Mouse (Mus musculus): ENCODE results near the gene Ell.

Ell gene

DNA sequence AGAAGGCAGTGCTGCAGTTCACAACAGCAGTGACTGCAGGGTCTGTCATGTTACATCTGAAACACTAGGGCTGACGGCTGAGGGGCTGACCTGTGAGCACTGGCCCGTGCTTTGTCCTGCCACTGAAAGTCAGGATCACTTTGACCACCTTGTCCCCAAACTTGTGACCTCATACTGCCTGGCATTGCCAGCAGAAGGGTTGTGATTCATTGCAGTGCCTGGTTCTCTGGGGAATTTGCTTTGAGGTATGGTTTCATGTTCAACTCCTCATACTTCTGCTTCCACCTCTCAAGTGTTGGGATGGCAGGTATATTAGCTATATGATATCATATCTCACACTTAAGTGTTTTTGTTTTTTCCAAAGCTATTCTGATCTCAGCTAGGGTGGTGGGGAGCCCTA lies 3.6 kb upstream of the Ell start:
- in situ Hi-C loops (cut with MboI, MseI): loop anchor here (5.0 kb wide), 1 partner anchor 862 kb away; the partner anchor contains the start of genes Babam1 and Ushbp1

DNA sequence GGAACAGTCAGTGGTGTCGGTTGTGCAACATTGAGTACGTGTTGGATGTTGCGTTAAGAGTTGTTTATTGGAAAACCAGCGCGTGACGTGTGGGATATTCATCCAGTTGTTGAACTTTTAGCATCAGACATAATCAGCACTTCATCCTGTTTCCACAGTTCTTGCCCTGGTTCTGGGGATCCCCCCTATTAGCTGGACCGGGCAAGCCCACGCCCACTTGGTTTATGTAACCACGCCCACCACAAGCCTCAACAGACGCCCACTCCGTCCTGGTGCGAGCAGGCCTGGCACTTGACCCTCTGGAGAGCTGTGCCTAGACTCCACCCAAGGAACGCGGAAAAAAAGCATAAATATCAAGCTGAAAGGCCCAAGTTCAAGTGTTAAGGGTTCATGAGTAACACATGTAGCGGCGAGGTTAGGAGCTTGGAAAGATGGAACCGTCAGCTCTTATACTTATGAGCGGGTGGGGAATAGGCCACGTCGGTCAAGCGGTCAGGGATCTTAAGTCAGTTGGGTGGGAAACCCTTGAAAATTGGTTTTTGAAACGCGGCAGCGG lies 1.2 kb upstream of the Ell start:
- in situ Hi-C loops (cut with MboI, MseI): loop anchor here (5.0 kb wide), 1 partner anchor 859 kb away; the partner anchor contains the start of genes Babam1 and Ushbp1

- in situ Hi-C loops (cut with MboI, MseI): loop anchor here (5.0 kb wide), 1 partner anchor 859 kb away; the partner anchor contains the start of genes Babam1 and Ushbp1
Measured at GRCm38 (mm10) chr8:70538633-70539076, 602 bp upstream of the Ell start.

- in situ Hi-C loops (cut with MboI, MseI): no loop called here
Measured at GRCm38 (mm10) chr8:70540013-70540506, 803 bp downstream of the Ell start.

DNA sequence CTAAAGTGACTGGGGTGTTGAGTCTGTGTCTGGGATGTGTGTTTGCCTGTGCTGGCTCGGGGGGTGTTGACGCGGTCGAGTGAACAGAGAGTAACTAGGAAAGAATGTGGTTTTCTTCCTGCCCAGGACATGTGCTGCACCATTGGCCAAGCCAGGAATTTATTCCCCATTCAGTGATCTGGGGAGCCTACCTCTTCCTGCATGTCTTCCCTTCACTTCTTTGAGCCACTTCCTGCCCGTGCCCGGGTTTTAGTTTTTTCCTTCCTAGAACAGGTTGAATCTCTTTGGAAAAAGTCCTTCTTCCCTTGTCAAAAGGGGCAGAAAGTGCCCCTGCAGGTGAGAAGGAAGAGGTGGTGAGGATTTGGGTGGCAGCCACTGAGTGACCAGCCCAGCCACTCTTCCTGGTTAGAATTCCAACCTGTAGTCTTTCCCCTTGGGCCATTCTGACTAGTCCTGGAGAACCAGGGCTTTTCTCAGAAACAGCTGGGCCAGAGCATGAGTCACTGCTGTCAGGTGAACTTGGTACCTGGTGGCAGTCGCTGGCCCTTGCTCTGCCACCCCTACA lies 1.3 kb downstream of the Ell start:
- in situ Hi-C loops (cut with MboI, MseI): no loop called here

- in situ Hi-C loops (cut with MboI, MseI): no loop called here
Measured at GRCm38 (mm10) chr8:70541081-70541480, 1.8 kb downstream of the Ell start.

DNA sequence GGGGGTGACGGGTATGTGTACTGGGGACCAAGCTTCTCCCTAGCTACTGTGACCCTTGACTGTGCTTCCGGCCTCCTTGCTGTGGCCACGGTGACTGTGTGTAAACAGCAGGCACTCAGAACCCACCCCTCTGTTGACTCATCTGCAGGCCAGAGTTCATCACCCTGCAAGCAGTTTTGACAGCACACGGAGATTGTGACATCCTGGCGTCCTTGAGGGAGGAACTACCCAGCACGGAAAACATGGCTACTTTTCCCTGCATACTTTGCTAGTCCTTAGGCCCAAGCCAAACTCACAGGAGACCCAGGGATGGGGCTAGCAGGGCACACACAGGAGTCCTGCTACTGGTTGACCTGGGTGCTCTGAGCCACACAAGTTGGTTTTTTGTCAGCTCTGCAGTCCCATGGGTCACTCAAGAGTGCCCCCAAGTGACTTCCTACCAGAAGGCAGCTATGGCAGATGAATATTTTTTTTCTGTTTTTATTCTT lies 5.0 kb downstream of the Ell start:
- in situ Hi-C loops (cut with MboI, MseI): no loop called here

DNA sequence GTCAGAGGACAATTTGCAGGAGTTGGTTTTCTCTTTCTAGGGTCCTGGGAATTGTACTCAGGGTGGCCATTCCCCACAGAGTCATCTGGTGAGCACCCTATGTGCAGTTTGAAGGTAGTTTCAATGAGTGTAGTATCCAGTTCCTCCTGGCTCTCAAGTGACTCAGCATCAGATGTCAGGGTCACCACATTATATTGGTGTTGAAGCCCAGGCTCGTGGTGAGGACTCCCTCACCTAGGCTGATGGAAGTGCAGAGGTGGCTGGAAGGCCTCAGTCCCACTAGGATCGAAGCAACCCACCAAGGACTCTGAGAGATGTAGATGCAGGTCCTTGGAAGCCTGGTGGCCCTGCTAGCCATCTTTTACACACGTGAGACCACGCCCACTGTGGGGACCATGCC lies 7.2 kb downstream of the Ell start:
- in situ Hi-C loops (cut with MboI, MseI): no loop called here

- in situ Hi-C loops (cut with MboI, MseI): no loop called here
Measured at GRCm38 (mm10) chr8:70547762-70548161, 8.5 kb downstream of the Ell start.

GRCm38 (mm10) chr8:70549412-70550184 lies 10.3 kb downstream of the Ell start:
- in situ Hi-C loops (cut with MboI, MseI): no loop called here

- in situ Hi-C loops (cut with MboI, MseI): no loop called here
Measured at GRCm38 (mm10) chr8:70551558-70552161, 12.4 kb downstream of the Ell start.

GRCm38 (mm10) chr8:70552836-70553235 lies 13.6 kb downstream of the Ell start:
- in situ Hi-C loops (cut with MboI, MseI): no loop called here

GRCm38 (mm10) chr8:70553740-70554139 lies 14.5 kb downstream of the Ell start:
- in situ Hi-C loops (cut with MboI, MseI): no loop called here

- in situ Hi-C loops (cut with MboI, MseI): no loop called here
Measured at GRCm38 (mm10) chr8:70555079-70555747, 16.0 kb downstream of the Ell start.

DNA sequence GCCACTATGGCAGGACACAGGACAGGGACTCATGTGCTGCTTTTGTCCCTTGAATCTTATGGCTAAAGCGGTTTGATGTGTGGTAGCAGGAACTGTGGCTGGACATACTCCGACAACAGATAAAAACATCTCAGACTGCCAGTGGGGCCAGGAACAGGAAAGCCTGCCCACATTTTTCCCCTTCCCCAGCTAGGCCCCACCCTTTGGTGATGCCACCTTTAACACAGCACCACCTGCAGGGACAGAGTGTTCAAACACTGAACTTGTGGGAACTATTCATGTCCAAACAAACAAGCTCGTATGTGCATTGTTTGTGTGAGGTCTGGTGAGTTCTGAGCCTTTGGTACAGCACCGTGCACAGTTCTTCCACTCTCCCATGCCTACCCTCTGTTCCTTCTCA lies 19.1 kb downstream of the Ell start:
- in situ Hi-C loops (cut with MboI, MseI): no loop called here

DNA sequence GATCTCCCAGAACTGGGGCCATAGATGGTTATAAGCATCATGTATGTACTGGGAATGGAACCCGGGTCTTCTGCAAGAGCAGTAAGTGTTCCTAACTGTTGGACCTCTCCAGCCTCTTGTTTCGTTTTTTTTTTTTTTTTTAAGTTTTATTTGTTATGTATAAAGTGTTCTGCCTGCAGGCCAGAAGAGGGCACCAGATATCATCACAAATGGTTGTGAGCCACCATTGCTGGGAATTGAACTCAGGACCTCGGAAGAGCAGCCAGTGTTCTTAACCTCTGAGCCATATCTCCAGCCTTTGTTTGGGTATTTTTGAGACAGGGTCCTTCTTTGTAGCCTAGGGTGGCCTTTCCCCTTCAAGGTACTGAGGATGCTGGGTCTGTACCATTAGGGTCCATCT lies 19.7 kb downstream of the Ell start:
- in situ Hi-C loops (cut with MboI, MseI): no loop called here

GRCm38 (mm10) chr8:70560096-70560495 lies 20.8 kb downstream of the Ell start:
- in situ Hi-C loops (cut with MboI, MseI): no loop called here

- in situ Hi-C loops (cut with MboI, MseI): no loop called here
Measured at GRCm38 (mm10) chr8:70560564-70560963, 21.3 kb downstream of the Ell start.

- in situ Hi-C loops (cut with MboI, MseI): no loop called here
Measured at GRCm38 (mm10) chr8:70561357-70561756, 22.1 kb downstream of the Ell start.

- in situ Hi-C loops (cut with MboI, MseI): no loop called here
Measured at GRCm38 (mm10) chr8:70561809-70562535, 22.7 kb downstream of the Ell start.

DNA sequence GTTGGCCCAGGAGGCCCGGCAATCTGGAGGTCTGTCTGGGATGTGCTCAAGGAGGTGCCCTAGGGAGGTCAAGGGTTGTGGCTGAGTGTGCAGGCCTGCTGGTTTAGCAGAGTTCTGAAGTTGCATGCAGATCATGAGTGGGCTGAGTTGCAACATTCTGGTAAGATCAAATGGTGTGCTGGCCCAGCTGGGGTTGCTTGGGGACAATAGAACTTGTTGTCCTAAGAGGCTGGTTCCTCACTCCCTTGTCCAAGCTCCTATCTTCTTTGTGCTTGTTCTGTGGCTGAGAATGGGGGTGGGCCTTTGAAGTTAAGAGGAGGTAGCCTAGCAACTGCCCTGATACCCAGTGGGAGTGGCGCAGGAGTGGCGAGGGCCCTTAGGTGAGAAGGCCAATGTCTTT lies 23.5 kb downstream of the Ell start:
- in situ Hi-C loops (cut with MboI, MseI): no loop called here
